Mouse (Mus musculus): Measurements from ENCODE around the gene Ube2cbp. TPM values are rescaled to one million over a fixed set of nuclear protein-coding genes. Genes with fewer than 3 reads are reported as not detected.

The Ube2cbp gene
- 8.9 and 9.5 TPM in 2 replicates for polyA plus RNA-seq (2014; fragmentation: Nextera tagmentation; extraction: Ambion mirVana)

GRCm38 (mm10) chr9:86464151-86465105 lies at the start of gene Ube2cbp:
Gene Ube2cbp, minus strand, starts transcription at chr9:86464950.
- WGBS, result 3% methylated on average over 69 of the region's 70 CpGs
- peak within 1 kb of the TSS; percentile 68 for H3K4me3 ChIP-seq (ENCODE audit: low read depth, low read length)
- peaks cover 11% of the 10 kb centered on the region for H3K4me1 ChIP-seq (ENCODE audit: control insufficient read depth, insufficient read depth, low read length)
- peak within 1 kb of the TSS; percentile 83 for H3K9ac ChIP-seq (replicated peaks; ENCODE audit: low read depth, low read length)
- no peaks in the 10 kb centered on the region for H3K27me3 ChIP-seq (ENCODE audit: control insufficient read depth, insufficient read depth, low read length)
- peak within 1 kb of the TSS; percentile 50 for H3K4me2 ChIP-seq (ENCODE audit: low read depth, low read length)
- H3K27ac ChIP-seq (ENCODE audit: low read depth, low read length), result peak within 1 kb of the TSS; percentile 82
- ATAC-seq (ENCODE audit: low read depth), result peak; percentile 79
- H3K36me3 ChIP-seq (ENCODE audit: control insufficient read depth, insufficient read depth, low read length), result no peaks in the 10 kb centered on the region
- no peaks in the 10 kb centered on the region for H3K9me3 ChIP-seq (ENCODE audit: control insufficient read depth, low read length)

GRCm38 (mm10) chr9:86514390-86514789 lies 49.6 kb upstream of the Ube2cbp start:
- no peak for ATAC-seq (ENCODE audit: low read depth)
- Histone ChIP-seq H3K27ac (ENCODE audit: low read depth, low read length) (no peak overlapping the region), H3K27me3 (ENCODE audit: control insufficient read depth, insufficient read depth, low read length) (no peaks in the 10 kb centered on the region), H3K4me3 (ENCODE audit: low read depth, low read length) (no peak overlapping the region), H3K9ac (replicated peaks; ENCODE audit: low read depth, low read length) (no peak overlapping the region), H3K4me1 (ENCODE audit: control insufficient read depth, insufficient read depth, low read length) (no peaks in the 10 kb centered on the region), H3K4me2 (ENCODE audit: low read depth, low read length) (no peak overlapping the region), H3K9me3 (ENCODE audit: control insufficient read depth, low read length) (no peaks in the 10 kb centered on the region), H3K36me3 (ENCODE audit: control insufficient read depth, insufficient read depth, low read length) (peaks cover 47% of the 10 kb centered on the region)
- WGBS, result 92% methylated on average over 3 of the region's 3 CpGs

GRCm38 (mm10) chr9:86513733-86514132 lies 49.0 kb upstream of the Ube2cbp start:
- 78% methylated on average over 5 of the region's 5 CpGs for WGBS
- Histone ChIP-seq H3K4me2 (ENCODE audit: low read depth, low read length) (no peak overlapping the region), H3K4me1 (ENCODE audit: control insufficient read depth, insufficient read depth, low read length) (no peaks in the 10 kb centered on the region), H3K27ac (ENCODE audit: low read depth, low read length) (no peak overlapping the region), H3K9me3 (ENCODE audit: control insufficient read depth, low read length) (no peaks in the 10 kb centered on the region), H3K36me3 (ENCODE audit: control insufficient read depth, insufficient read depth, low read length) (peaks cover 47% of the 10 kb centered on the region), H3K9ac (replicated peaks; ENCODE audit: low read depth, low read length) (no peak overlapping the region), H3K4me3 (ENCODE audit: low read depth, low read length) (no peak overlapping the region), H3K27me3 (ENCODE audit: control insufficient read depth, insufficient read depth, low read length) (no peaks in the 10 kb centered on the region)
- no peak for ATAC-seq (ENCODE audit: low read depth)

- H3K9ac ChIP-seq (replicated peaks; ENCODE audit: low read depth, low read length), result no peak overlapping the region
- H3K4me1 ChIP-seq (ENCODE audit: control insufficient read depth, insufficient read depth, low read length), result no peaks in the 10 kb centered on the region
- no peak for ATAC-seq (ENCODE audit: low read depth)
- 94% methylated on average over 4 of the region's 4 CpGs for WGBS
- no peak overlapping the region for H3K4me2 ChIP-seq (ENCODE audit: low read depth, low read length)
- peaks cover 24% of the 10 kb centered on the region for H3K36me3 ChIP-seq (ENCODE audit: control insufficient read depth, insufficient read depth, low read length)
- H3K4me3 ChIP-seq (ENCODE audit: low read depth, low read length), result no peak overlapping the region
- H3K27me3 ChIP-seq (ENCODE audit: control insufficient read depth, insufficient read depth, low read length), result no peaks in the 10 kb centered on the region
- H3K27ac ChIP-seq (ENCODE audit: low read depth, low read length), result no peak overlapping the region
- H3K9me3 ChIP-seq (ENCODE audit: control insufficient read depth, low read length), result no peaks in the 10 kb centered on the region
Observed at GRCm38 (mm10) chr9:86507437-86507836, 42.7 kb upstream of the Ube2cbp start.

DNA sequence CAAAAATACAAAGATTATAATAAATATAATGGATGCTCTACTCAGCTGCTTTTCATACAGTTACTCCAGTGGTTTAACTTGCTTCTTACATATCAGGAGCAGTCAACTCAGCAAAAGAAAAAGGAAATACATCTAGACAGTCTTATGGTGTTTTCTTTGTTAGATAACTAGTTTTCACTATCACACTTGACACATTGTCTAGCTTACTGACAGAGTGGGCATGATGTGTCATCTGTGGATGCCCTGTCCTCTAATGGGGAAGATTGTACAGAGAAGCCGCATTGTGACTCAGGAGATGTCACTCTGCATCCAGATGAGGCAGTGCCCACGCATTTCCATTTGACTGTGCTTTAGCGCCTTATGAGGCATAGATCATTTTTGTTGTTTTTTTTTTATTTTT lies 34.3 kb upstream of the Ube2cbp start:
- H3K36me3 ChIP-seq (ENCODE audit: control insufficient read depth, insufficient read depth, low read length), result peaks cover 28% of the 10 kb centered on the region

DNA sequence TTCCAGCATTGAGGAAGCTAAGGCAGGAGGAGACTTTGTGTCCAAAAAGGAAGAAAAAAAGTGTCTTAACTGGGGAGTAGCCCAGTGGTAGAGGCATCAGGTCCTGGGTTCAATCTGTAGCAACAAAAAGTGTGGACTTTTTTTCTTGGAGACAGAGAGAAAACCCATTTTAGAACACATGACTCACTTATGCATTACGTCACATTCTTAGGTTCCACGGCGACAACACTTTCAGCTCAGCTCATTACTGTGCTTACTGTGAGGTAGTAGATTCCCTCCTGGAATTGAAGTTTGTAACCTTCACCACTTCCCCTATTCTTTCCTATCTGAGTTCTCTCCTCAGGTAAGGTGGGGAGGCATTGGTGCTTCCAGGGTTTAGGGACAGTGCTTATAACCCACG lies 31.5 kb upstream of the Ube2cbp start:
- H3K9me3 ChIP-seq (ENCODE audit: control insufficient read depth, low read length), result no peaks in the 10 kb centered on the region
- H3K4me1 ChIP-seq (ENCODE audit: control insufficient read depth, insufficient read depth, low read length), result no peaks in the 10 kb centered on the region
- H3K4me3 ChIP-seq (ENCODE audit: low read depth, low read length), result no peak overlapping the region
- H3K27ac ChIP-seq (ENCODE audit: low read depth, low read length), result no peak overlapping the region
- ATAC-seq (ENCODE audit: low read depth), result no peak
- 93% methylated on average over 4 of the region's 4 CpGs for WGBS
- H3K36me3 ChIP-seq (ENCODE audit: control insufficient read depth, insufficient read depth, low read length), result peaks cover 27% of the 10 kb centered on the region
- H3K27me3 ChIP-seq (ENCODE audit: control insufficient read depth, insufficient read depth, low read length), result no peaks in the 10 kb centered on the region
- H3K9ac ChIP-seq (replicated peaks; ENCODE audit: low read depth, low read length), result no peak overlapping the region
- no peak overlapping the region for H3K4me2 ChIP-seq (ENCODE audit: low read depth, low read length)

More for the DNA sequence above, 34.3 kb upstream of the Ube2cbp start:
- Histone ChIP-seq H3K4me1 (ENCODE audit: control insufficient read depth, insufficient read depth, low read length) (no peaks in the 10 kb centered on the region), H3K27ac (ENCODE audit: low read depth, low read length) (no peak overlapping the region), H3K27me3 (ENCODE audit: control insufficient read depth, insufficient read depth, low read length) (no peaks in the 10 kb centered on the region), H3K9ac (replicated peaks; ENCODE audit: low read depth, low read length) (no peak overlapping the region), H3K4me3 (ENCODE audit: low read depth, low read length) (no peak overlapping the region), H3K9me3 (ENCODE audit: control insufficient read depth, low read length) (no peaks in the 10 kb centered on the region), H3K4me2 (ENCODE audit: low read depth, low read length) (no peak overlapping the region)
- no peak for ATAC-seq (ENCODE audit: low read depth)
- 95% methylated on average over 3 of the region's 3 CpGs for WGBS

- no peak overlapping the region for H3K4me2 ChIP-seq (ENCODE audit: low read depth, low read length)
- no peak overlapping the region for H3K9ac ChIP-seq (replicated peaks; ENCODE audit: low read depth, low read length)
- no peak overlapping the region for H3K4me3 ChIP-seq (ENCODE audit: low read depth, low read length)
- no peaks in the 10 kb centered on the region for H3K9me3 ChIP-seq (ENCODE audit: control insufficient read depth, low read length)
- H3K36me3 ChIP-seq (ENCODE audit: control insufficient read depth, insufficient read depth, low read length), result peaks cover 21% of the 10 kb centered on the region
- WGBS, result 83% methylated on average over 2 of the region's 2 CpGs
- no peaks in the 10 kb centered on the region for H3K4me1 ChIP-seq (ENCODE audit: control insufficient read depth, insufficient read depth, low read length)
- H3K27ac ChIP-seq (ENCODE audit: low read depth, low read length), result no peak overlapping the region
- ATAC-seq (ENCODE audit: low read depth), result no peak
- H3K27me3 ChIP-seq (ENCODE audit: control insufficient read depth, insufficient read depth, low read length), result no peaks in the 10 kb centered on the region
Observed at GRCm38 (mm10) chr9:86491740-86492139, 27.0 kb upstream of the Ube2cbp start.

GRCm38 (mm10) chr9:86482236-86482635 lies 17.5 kb upstream of the Ube2cbp start:
- no peak for ATAC-seq (ENCODE audit: low read depth)
- Histone ChIP-seq H3K27ac (ENCODE audit: low read depth, low read length) (no peak overlapping the region), H3K4me3 (ENCODE audit: low read depth, low read length) (no peak overlapping the region), H3K4me1 (ENCODE audit: control insufficient read depth, insufficient read depth, low read length) (no peaks in the 10 kb centered on the region), H3K4me2 (ENCODE audit: low read depth, low read length) (no peak overlapping the region), H3K27me3 (ENCODE audit: control insufficient read depth, insufficient read depth, low read length) (no peaks in the 10 kb centered on the region), H3K9ac (replicated peaks; ENCODE audit: low read depth, low read length) (no peak overlapping the region), H3K36me3 (ENCODE audit: control insufficient read depth, insufficient read depth, low read length) (peaks cover 1% of the 10 kb centered on the region; the same call in 1 of the 2 replicates), H3K9me3 (ENCODE audit: control insufficient read depth, low read length) (no peaks in the 10 kb centered on the region)
- 88% methylated on average over 1 of the region's 1 CpGs for WGBS

DNA sequence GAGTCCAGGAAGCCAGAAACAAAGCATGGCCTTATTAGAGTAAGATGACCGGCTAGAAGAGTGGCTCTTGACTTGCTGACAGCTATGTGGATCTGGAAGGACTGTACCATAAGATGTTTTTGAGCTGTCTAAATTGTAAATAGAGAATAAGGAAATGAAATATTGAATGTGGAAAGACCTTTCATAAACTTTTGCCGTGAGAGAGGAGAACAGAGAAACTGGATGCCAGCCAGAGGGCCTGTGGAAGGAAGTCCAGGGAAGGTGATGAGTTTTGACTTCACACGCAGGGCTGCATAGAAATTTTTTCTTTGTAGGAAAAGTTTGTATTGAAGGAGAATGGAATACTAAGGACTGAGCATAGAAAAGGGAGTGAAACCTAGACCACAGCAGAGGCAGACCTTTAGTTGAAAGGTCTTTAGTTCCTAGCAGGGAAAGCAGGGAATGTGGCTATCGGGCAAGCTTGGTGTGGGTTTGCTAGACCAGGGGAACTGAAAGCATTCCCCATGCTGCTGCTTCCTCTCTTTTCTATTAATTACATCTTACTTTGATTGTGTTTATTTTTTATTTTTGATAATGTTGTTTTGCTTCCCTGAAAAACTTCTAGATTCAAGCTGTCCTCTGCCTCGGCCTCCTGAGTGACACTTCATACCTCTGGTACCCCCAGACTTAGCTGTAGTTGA lies 13.8 kb upstream of the Ube2cbp start:
- Histone ChIP-seq H3K36me3 (ENCODE audit: control insufficient read depth, insufficient read depth, low read length) (no peaks in the 10 kb centered on the region), H3K4me1 (ENCODE audit: control insufficient read depth, insufficient read depth, low read length) (no peaks in the 10 kb centered on the region), H3K4me2 (ENCODE audit: low read depth, low read length) (no peak overlapping the region), H3K4me3 (ENCODE audit: low read depth, low read length) (no peak overlapping the region), H3K27me3 (ENCODE audit: control insufficient read depth, insufficient read depth, low read length) (no peaks in the 10 kb centered on the region), H3K27ac (ENCODE audit: low read depth, low read length) (no peak overlapping the region), H3K9ac (replicated peaks; ENCODE audit: low read depth, low read length) (no peak overlapping the region), H3K9me3 (ENCODE audit: control insufficient read depth, low read length) (no peaks in the 10 kb centered on the region)
- no peak for ATAC-seq (ENCODE audit: low read depth)
- 86% methylated on average over 5 of the region's 5 CpGs for WGBS
